Mouse (Mus musculus): ENCODE measurements around the gene Mcrip2.

GRCm38 (mm10) chr17:25840519-25840918 is 28.0 kb downstream of the Mcrip2 start:
- TF ChIP-seq ETS1 (conservative IDR thresholded peaks at IDR 0.05; ENCODE audit: low read depth, low read length) = no peak
- TF ChIP-seq CHD2 (IDR thresholded peaks at IDR 0.05; ENCODE audit: low read length) = no peak
- TF ChIP-seq POLR2A (IDR thresholded peaks at IDR 0.05; ENCODE audit: low read depth, low read length) = no peak
- no peak for TF ChIP-seq ZKSCAN1 (IDR thresholded peaks at IDR 0.05; ENCODE audit: borderline replicate concordance, low read depth, low read length)
- no peak for TF ChIP-seq USF2 (conservative IDR thresholded peaks at IDR 0.05; ENCODE audit: low read depth, low read length)
- no peak for TF ChIP-seq USF1 (IDR thresholded peaks at IDR 0.05; ENCODE audit: low read depth, low read length)
- TF ChIP-seq CTCF (conservative IDR thresholded peaks at IDR 0.05 in 1 of 2, IDR thresholded peaks at IDR 0.05 in 1 of 2; ENCODE audit: low read depth in 2 of 2, low read length in 2 of 2) = no peak
- TF ChIP-seq SIN3A (IDR thresholded peaks at IDR 0.05; ENCODE audit: low read length) = no peak
- TF ChIP-seq MXI1 (IDR thresholded peaks at IDR 0.05; ENCODE audit: low read depth, low read length) = no peak
- TF ChIP-seq BHLHE40 (IDR thresholded peaks at IDR 0.05; ENCODE audit: low read depth, low read length) = no peak
- no peak for TF ChIP-seq NRF1 (IDR thresholded peaks at IDR 0.05; ENCODE audit: low read depth, low read length)
